Mouse (Mus musculus): ENCODE results near the gene Rps3a1. TPM values are rescaled to one million over a fixed set of nuclear protein-coding genes. Genes with fewer than 3 reads are reported as not detected.

Gene Rps3a1
- polyA plus RNA-seq, 1 experiment from 2014 or later = 1,266 TPM

GRCm38 (mm10) chr3:86139660-86140059 is 2.8 kb downstream of the Rps3a1 start:
- no peaks in the 10 kb centered on the region for H3K9me3 ChIP-seq
- no peak overlapping the region for H3K9ac ChIP-seq
- no peaks in the 10 kb centered on the region for H3K27me3 ChIP-seq
- ATAC-seq (ENCODE audit: borderline replicate concordance, extremely low read depth, low FRiP score, low TSS enrichment) = no peak
- peaks cover 56% of the 10 kb centered on the region for H3K36me3 ChIP-seq
- no peak overlapping the region for H3K27ac ChIP-seq
- WGBS = 89% methylated on average over 4 of the region's 4 CpGs
- H3K4me2 ChIP-seq = no peak overlapping the region
- no peak overlapping the region for H3K4me3 ChIP-seq
- peaks cover 14% of the 10 kb centered on the region for H3K4me1 ChIP-seq

DNA sequence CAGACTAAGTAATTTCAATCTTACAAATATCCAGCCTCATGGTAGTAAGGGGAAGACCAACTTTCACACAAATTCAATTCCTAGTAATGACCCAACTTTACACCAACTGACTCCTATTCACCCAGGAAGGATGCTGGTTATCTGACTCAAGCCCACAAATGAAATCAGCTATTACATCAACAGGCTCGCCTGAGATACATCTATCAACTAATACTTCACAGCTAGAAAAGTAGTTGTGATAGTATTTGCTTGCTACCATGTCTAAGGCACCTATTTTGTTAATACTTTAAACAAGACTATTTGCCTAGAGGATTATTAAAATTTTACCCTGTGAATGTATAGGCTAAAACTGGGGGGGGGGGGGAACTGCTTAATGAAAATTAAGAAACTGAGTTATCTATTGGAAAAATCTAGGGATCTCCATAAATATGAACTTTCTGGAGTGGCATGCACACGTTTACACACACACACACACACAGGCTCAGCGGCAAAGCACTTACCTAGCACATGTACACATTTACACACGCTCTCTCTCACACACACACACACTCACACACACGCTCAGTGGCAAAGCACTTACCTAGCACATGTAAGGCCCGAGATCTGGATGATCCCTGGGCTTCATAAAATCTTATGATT is 5.4 kb downstream of the Rps3a1 start:
- ATAC-seq (ENCODE audit: borderline replicate concordance, extremely low read depth, low FRiP score, low TSS enrichment) = no peak
- H3K4me2 ChIP-seq = no peak overlapping the region
- no peak overlapping the region for H3K4me3 ChIP-seq
- H3K4me1 ChIP-seq = peaks cover 14% of the 10 kb centered on the region
- no peaks in the 10 kb centered on the region for H3K27me3 ChIP-seq
- H3K9me3 ChIP-seq = no peaks in the 10 kb centered on the region
- peaks cover 61% of the 10 kb centered on the region for H3K36me3 ChIP-seq
- WGBS = 83% methylated on average over 6 of the region's 6 CpGs
- no peak overlapping the region for H3K9ac ChIP-seq
- H3K27ac ChIP-seq = no peak overlapping the region

- Histone ChIP-seq H3K9me3 (no peaks in the 10 kb centered on the region), H3K4me2 (no peak overlapping the region), H3K4me3 (no peak overlapping the region), H3K36me3 (peaks cover 57% of the 10 kb centered on the region), H3K27ac (no peak overlapping the region), H3K4me1 (peaks cover 12% of the 10 kb centered on the region), H3K27me3 (no peaks in the 10 kb centered on the region), H3K9ac (no peak overlapping the region)
- WGBS = 83% methylated on average over 6 of the region's 6 CpGs
- ATAC-seq (ENCODE audit: borderline replicate concordance, extremely low read depth, low FRiP score, low TSS enrichment) = no peak
Measured at GRCm38 (mm10) chr3:86135886-86136563, 6.5 kb downstream of the Rps3a1 start.

GRCm38 (mm10) chr3:86134939-86135638 is 7.4 kb downstream of the Rps3a1 start:
- Histone ChIP-seq H3K27ac (no peak overlapping the region), H3K4me1 (peaks cover 4% of the 10 kb centered on the region), H3K9me3 (no peaks in the 10 kb centered on the region), H3K27me3 (no peaks in the 10 kb centered on the region), H3K4me2 (no peak overlapping the region), H3K36me3 (peaks cover 50% of the 10 kb centered on the region), H3K4me3 (no peak overlapping the region), H3K9ac (no peak overlapping the region)
- WGBS = 84% methylated on average over 6 of the region's 6 CpGs
- no peak for ATAC-seq (ENCODE audit: borderline replicate concordance, extremely low read depth, low FRiP score, low TSS enrichment)

DNA sequence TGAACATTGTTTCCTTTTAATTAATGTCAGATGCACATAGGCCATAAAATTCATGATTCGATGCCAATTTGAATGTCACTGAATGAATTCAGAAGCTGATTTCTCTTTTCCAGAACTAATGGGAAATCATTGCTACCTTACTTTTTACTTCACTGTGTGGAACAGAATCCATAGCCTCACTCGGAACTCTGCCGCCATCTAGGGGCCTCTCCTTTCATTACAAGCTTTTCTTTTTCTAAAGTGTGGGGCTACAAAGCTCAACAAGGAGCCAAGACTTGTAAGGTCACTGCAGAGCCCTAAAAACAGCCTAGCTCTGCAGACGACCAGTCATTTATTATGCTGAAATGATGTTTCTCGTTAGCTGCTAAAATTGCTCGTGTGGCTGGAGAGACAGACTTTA is 12.7 kb downstream of the Rps3a1 start:
- Histone ChIP-seq H3K9me3 (no peaks in the 10 kb centered on the region), H3K27me3 (no peaks in the 10 kb centered on the region), H3K27ac (no peak overlapping the region), H3K4me1 (no peaks in the 10 kb centered on the region), H3K4me3 (no peak overlapping the region), H3K4me2 (no peak overlapping the region), H3K9ac (no peak overlapping the region), H3K36me3 (peaks cover 24% of the 10 kb centered on the region)
- ATAC-seq (ENCODE audit: borderline replicate concordance, extremely low read depth, low FRiP score, low TSS enrichment) = no peak
- 10% methylated on average over 6 of the region's 6 CpGs for WGBS

GRCm38 (mm10) chr3:86123251-86123746 is 19.2 kb downstream of the Rps3a1 start:
- no peaks in the 10 kb centered on the region for H3K4me1 ChIP-seq
- no peak overlapping the region for H3K27ac ChIP-seq
- no peak overlapping the region for H3K9ac ChIP-seq
- ATAC-seq (ENCODE audit: borderline replicate concordance, extremely low read depth, low FRiP score, low TSS enrichment) = no peak
- no peak overlapping the region for H3K4me2 ChIP-seq
- H3K27me3 ChIP-seq = no peaks in the 10 kb centered on the region
- H3K36me3 ChIP-seq = peaks cover 38% of the 10 kb centered on the region
- 49% methylated on average over 8 of the region's 8 CpGs for WGBS
- H3K9me3 ChIP-seq = no peaks in the 10 kb centered on the region
- H3K4me3 ChIP-seq = no peak overlapping the region

DNA sequence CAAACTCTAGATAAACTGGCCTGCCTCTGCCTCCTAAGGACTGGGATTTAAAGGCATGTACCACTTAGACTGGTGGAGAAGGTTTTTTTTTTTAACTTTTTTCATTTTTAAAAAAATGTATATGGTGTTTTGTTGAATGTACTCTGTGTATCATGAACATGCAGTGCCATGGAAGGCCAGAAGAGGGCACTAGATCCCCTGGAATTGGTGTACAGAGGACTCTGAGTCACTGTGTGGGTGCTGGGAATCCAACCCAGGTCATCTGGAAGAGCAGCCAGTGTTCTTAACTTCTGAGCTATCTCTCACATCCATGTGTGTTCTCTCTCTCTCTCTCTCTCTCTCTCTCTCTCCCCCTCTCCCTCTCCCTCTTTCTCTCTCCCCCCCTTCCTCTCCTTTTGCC is 20.3 kb downstream of the Rps3a1 start:
- Histone ChIP-seq H3K9me3 (no peaks in the 10 kb centered on the region), H3K36me3 (peaks cover 36% of the 10 kb centered on the region), H3K9ac (no peak overlapping the region), H3K4me3 (no peak overlapping the region), H3K27me3 (no peaks in the 10 kb centered on the region), H3K4me1 (no peaks in the 10 kb centered on the region), H3K4me2 (no peak overlapping the region), H3K27ac (no peak overlapping the region)
- ATAC-seq (ENCODE audit: borderline replicate concordance, extremely low read depth, low FRiP score, low TSS enrichment) = no peak

DNA sequence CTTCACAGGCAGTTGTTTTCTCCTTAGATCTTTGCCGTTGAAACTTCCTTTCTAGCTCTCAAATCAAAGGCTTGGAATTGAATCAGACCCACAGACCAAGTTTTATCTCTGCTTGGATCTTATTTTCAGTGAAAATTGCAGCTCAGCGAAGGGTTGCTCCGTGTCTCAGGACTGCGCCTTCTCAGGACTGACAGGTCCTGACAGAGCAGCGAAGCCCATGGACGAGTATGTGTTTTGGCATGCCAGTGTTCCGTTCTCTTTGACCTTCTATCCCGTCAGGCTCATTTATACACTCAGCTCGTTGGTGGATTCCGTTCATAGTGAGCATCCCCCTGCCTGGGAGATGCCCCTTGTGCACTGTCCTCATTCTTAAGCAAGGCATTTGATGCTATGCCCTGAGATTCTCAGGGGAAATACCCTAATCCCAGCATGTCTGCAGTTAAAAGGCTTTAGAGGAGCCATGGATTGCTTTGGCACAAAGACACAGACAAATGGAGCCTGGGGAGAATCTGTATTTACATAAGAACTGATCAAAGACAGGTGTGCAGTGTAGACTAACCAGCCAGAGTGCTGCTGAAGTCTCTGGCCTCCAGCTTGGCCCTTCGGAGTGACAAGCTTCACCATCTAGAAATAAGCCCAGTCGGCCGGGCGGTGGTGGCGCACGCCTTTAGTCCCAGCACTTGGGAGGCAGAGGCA is 23.1 kb downstream of the Rps3a1 start:
- Histone ChIP-seq H3K4me3 (no peak overlapping the region), H3K36me3 (peaks cover 35% of the 10 kb centered on the region), H3K9ac (no peak overlapping the region), H3K4me1 (peaks cover 8% of the 10 kb centered on the region), H3K27me3 (no peaks in the 10 kb centered on the region), H3K9me3 (no peaks in the 10 kb centered on the region), H3K27ac (no peak overlapping the region), H3K4me2 (no peak overlapping the region)
- 77% methylated on average over 16 of the region's 16 CpGs for WGBS
- no peak for ATAC-seq (ENCODE audit: borderline replicate concordance, extremely low read depth, low FRiP score, low TSS enrichment)

DNA sequence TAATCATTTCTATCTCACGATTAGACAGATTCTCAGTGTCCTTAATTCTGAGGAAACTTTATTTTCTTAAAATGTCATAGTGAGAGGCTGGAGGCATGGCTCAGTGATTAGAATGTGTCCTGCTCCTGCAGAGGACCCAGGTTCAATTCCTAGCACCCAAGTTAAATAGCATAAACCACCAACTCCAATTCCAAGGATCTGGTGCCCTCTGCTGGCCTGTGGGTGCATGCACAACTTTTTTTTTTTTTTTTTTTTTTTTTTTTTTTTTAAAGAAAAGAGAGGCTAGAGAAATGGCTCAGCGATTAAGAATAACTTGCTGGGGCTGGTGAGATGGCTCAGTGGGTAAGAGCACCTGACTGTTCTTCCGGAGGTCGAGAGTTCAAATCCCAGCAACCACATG is 25.6 kb downstream of the Rps3a1 start:
- WGBS = 85% methylated on average over 4 of the region's 4 CpGs
- peaks cover 26% of the 10 kb centered on the region for H3K36me3 ChIP-seq
- no peak overlapping the region for H3K4me2 ChIP-seq
- no peak overlapping the region for H3K9ac ChIP-seq
- no peak for ATAC-seq (ENCODE audit: borderline replicate concordance, extremely low read depth, low FRiP score, low TSS enrichment)
- no peak overlapping the region for H3K27ac ChIP-seq
- no peaks in the 10 kb centered on the region for H3K27me3 ChIP-seq
- H3K4me1 ChIP-seq = peaks cover 10% of the 10 kb centered on the region
- no peaks in the 10 kb centered on the region for H3K9me3 ChIP-seq
- H3K4me3 ChIP-seq = no peak overlapping the region

DNA sequence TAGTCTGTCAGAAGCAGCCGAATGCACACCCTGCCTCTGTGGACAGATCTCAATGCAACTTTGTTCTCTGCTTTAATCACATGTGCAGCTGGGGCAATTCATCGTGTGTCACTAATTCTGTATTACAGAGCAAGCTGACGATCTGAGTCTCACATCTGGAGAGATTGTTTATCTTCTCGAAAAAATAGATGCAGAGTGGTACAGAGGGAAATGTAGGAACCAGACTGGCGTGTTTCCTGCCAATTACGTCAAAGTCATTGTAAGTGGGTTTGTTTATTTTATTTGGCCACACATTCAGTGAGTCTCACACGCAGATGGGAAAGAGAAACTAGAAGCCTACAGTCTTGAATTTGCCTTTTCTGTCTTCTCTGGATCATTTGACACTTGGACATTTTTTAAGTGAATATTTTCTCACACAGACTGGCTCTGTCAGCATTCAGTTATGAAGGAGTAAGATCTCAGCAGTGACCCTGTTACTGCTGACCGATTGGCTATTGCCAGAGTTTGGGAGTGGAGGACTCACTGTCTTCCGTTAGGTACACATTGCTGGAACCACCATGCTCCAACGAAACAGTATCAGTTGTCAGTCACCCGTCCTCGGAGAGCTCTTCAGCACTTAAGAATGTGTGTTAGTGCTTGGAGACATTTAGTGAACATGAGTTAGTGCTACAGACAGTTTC is 27.7 kb downstream of the Rps3a1 start:
- Histone ChIP-seq H3K4me3 (no peak overlapping the region), H3K4me1 (peaks cover 15% of the 10 kb centered on the region), H3K27me3 (no peaks in the 10 kb centered on the region), H3K4me2 (peak overlapping the region; percentile 32), H3K27ac (peak overlapping the region; percentile 71), H3K9me3 (no peaks in the 10 kb centered on the region), H3K36me3 (peaks cover 14% of the 10 kb centered on the region), H3K9ac (no peak overlapping the region)
- WGBS = 33% methylated on average over 12 of the region's 12 CpGs
- ATAC-seq (ENCODE audit: borderline replicate concordance, extremely low read depth, low FRiP score, low TSS enrichment) = peak; percentile 89

DNA sequence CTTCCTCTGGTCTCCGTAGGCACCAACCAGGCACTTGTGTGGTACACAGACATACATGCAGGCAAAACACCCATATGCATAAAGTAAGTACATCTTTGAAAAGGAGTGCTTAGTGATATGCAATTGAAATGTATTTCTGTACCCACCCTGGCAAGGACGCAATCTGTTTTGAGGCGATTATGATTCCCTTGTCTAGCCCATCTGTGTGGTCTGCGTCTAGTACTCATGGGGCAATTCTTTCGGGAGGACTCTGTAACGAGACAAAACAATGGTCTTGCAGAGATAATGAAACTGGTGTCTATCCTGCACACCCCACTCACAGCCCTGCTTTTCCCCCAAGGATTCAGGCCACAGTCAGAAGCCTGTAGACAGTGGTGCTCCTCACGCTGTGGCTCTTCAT is 29.7 kb downstream of the Rps3a1 start:
- no peak for ATAC-seq (ENCODE audit: borderline replicate concordance, extremely low read depth, low FRiP score, low TSS enrichment)
- peaks cover 14% of the 10 kb centered on the region for H3K36me3 ChIP-seq
- no peaks in the 10 kb centered on the region for H3K27me3 ChIP-seq

More for the DNA sequence above, 29.7 kb downstream of the Rps3a1 start:
- H3K4me1 ChIP-seq = peaks cover 16% of the 10 kb centered on the region
- H3K4me2 ChIP-seq = no peak overlapping the region
- H3K9me3 ChIP-seq = no peaks in the 10 kb centered on the region
- no peak overlapping the region for H3K9ac ChIP-seq
- H3K4me3 ChIP-seq = no peak overlapping the region
- 84% methylated on average over 7 of the region's 7 CpGs for WGBS
- H3K27ac ChIP-seq = no peak overlapping the region
